In the genomic region with DNA sequence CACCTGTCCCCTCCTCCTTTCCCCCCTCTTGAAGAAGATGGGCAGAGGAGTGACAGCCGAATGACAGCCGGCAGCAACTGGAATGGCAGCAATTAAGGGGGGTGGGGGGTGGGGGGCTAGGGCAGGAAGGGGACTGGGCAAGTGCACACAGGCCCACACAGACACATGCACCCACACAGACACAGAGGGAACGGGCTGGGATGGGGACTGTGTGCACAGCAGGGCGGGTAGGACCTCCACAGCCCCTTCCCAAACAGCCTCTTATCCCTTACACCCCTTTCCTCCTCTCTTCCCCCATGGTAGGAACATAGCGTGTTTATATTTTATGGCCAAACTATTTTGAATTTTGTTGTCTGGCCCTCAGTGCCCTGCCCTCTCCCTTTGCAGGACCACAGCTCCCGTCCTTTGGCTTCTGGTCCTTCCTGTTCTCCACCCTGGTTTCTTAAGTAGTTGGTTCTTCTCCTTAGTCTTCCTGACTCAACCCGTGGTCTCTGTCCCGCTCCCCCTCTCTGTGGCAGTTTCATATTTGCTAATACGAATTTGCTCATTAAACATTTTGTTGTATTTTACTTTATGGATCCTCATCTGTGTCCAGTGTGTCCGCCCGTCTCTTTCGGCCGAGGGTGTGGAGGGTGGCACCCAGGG, we compare ENCODE assay signal across 8 mouse cellular contexts. TPM values are rescaled to one million over a fixed set of nuclear protein-coding genes. Genes with fewer than 3 reads are reported as not detected.
DNase-seq lines count a peak whose midpoint lies in the region; ATAC-seq and TF ChIP-seq lines count a peak whose summit lies in the region.
"Not testable (repeated sequence)": the region's sequence is repeated elsewhere in the genome, so short reads cannot be mapped to it uniquely, and the experiment has no call there.
"Had no signal": no experiment of that assay in that cellular context is flagged by ENCODE, and none has a peak within 500 bp of the region (broad histone marks: within the 10 kb centered on the region; RNA-seq: fewer than 3 reads in every experiment).

No protein-coding gene starts in this region.

- H3K4me1 ChIP-seq in cerebellum, adult 2 months (ENCODE audit: control insufficient read depth, insufficient read depth, low read length); intestine, postnatal 0 days (replicated peaks; ENCODE audit: control insufficient read depth, insufficient read depth, low read length); lung, postnatal 0 days (ENCODE audit: insufficient read depth, low read depth, low read length): not testable (repeated sequence)
- peaks cover 20% of the 10 kb centered on the region for H3K4me1 ChIP-seq in forebrain, embryonic 13.5 days
- peaks cover 18% of the 10 kb centered on the region for H3K4me1 ChIP-seq in heart, embryonic 16.5 days (ENCODE audit: control insufficient read depth, insufficient read depth, low read length)
- peaks cover 26% of the 10 kb centered on the region for H3K4me1 ChIP-seq in limb, embryonic 15.5 days
- H3K4me1 ChIP-seq in neural tube, embryonic 12.5 days: peaks cover 13% of the 10 kb centered on the region

- H3K9me3 ChIP-seq in forebrain, embryonic 13.5 days (replicated peaks); heart, embryonic 16.5 days (replicated peaks; ENCODE audit: control insufficient read depth, low read length); intestine, postnatal 0 days (ENCODE audit: control insufficient read depth); limb, embryonic 15.5 days; lung, postnatal 0 days (ENCODE audit: low read length); neural tube, embryonic 12.5 days: not testable (repeated sequence)

- peak overlapping the region; percentile 99; the same call in 1 of the 2 replicates for H3K9ac ChIP-seq in forebrain, embryonic 13.5 days
- H3K9ac ChIP-seq in heart, embryonic 16.5 days (ENCODE audit: low read length): peak overlapping the region; percentile 71
- H3K9ac ChIP-seq in intestine, postnatal 0 days (ENCODE audit: low read depth, low read length): peak overlapping the region; percentile 98
- H3K9ac ChIP-seq in limb, embryonic 15.5 days: peak overlapping the region; percentile 48; the same call in 1 of the 2 replicates
- 0 out of 2 replicates have a peak overlapping the region, but pooled peaks have one; percentile 34 for H3K9ac ChIP-seq in lung, postnatal 0 days (replicated peaks; ENCODE audit: low read depth)
- peak overlapping the region; percentile 98; the same call in 1 of the 2 replicates for H3K9ac ChIP-seq in neural tube, embryonic 12.5 days

- peak overlapping the region; percentile 93 for H3K4me2 ChIP-seq in forebrain, embryonic 13.5 days
- H3K4me2 ChIP-seq in heart, embryonic 16.5 days (ENCODE audit: low read depth, low read length): peak overlapping the region; percentile 81
- peak overlapping the region; percentile 75 for H3K4me2 ChIP-seq in intestine, postnatal 0 days (replicated peaks; ENCODE audit: low read depth)
- H3K4me2 ChIP-seq in limb, embryonic 15.5 days: peak overlapping the region; percentile 77
- peak overlapping the region; percentile 70 for H3K4me2 ChIP-seq in lung, postnatal 0 days (replicated peaks; ENCODE audit: low read depth, low read length)
- H3K4me2 ChIP-seq in neural tube, embryonic 12.5 days (replicated peaks): peak overlapping the region; percentile 73

- not testable (repeated sequence) for TF ChIP-seq EP300 in lung, postnatal 0 days (IDR thresholded peaks at IDR 0.05)

- peaks cover 63% of the 10 kb centered on the region for H3K36me3 ChIP-seq in forebrain, embryonic 13.5 days (ENCODE audit: poor library complexity, severe bottlenecking)
- peaks cover 42% of the 10 kb centered on the region for H3K36me3 ChIP-seq in heart, embryonic 16.5 days (ENCODE audit: control insufficient read depth, insufficient read depth)
- H3K36me3 ChIP-seq in intestine, postnatal 0 days (ENCODE audit: control insufficient read depth, insufficient read depth): peaks cover 36% of the 10 kb centered on the region
- peaks cover 53% of the 10 kb centered on the region for H3K36me3 ChIP-seq in limb, embryonic 15.5 days
- peaks cover 16% of the 10 kb centered on the region; the same call in 1 of the 2 replicates for H3K36me3 ChIP-seq in lung, postnatal 0 days (ENCODE audit: insufficient read depth, low read length)
- H3K36me3 ChIP-seq in neural tube, embryonic 12.5 days: peaks cover 51% of the 10 kb centered on the region

- H3K4me3 ChIP-seq in cerebellum, adult 2 months (replicated peaks; ENCODE audit: insufficient read depth, low read depth, low read length): peak overlapping the region; percentile 82
- H3K4me3 ChIP-seq in forebrain, embryonic 13.5 days: peak overlapping the region; percentile 98
- peak overlapping the region; percentile 87 for H3K4me3 ChIP-seq in heart, embryonic 16.5 days (ENCODE audit: low read length)
- H3K4me3 ChIP-seq in intestine, postnatal 0 days (ENCODE audit: low read depth, low read length): peak overlapping the region; percentile 95
- H3K4me3 ChIP-seq in limb, embryonic 15.5 days: peak overlapping the region; percentile 99
- peak overlapping the region; percentile 69 for H3K4me3 ChIP-seq in lung, postnatal 0 days (ENCODE audit: low read depth, low read length)
- peak overlapping the region; percentile 98 for H3K4me3 ChIP-seq in neural tube, embryonic 12.5 days

- DNase-seq in cerebellum, adult 2 months; lung, postnatal 0 days (ENCODE audit: low spot score): not testable (repeated sequence)

- H3K27me3 ChIP-seq in cerebellum, adult 2 months (ENCODE audit: control insufficient read depth, insufficient read depth, low read length); forebrain, embryonic 13.5 days; heart, embryonic 16.5 days (ENCODE audit: control insufficient read depth, insufficient read depth, low read length); intestine, postnatal 0 days (replicated peaks; ENCODE audit: control insufficient read depth, insufficient read depth, low read length); limb, embryonic 15.5 days; lung, postnatal 0 days (replicated peaks; ENCODE audit: insufficient read depth, low read length); neural tube, embryonic 12.5 days (replicated peaks): not testable (repeated sequence)

- TF ChIP-seq CTCF in cerebellum, adult 2 months (IDR thresholded peaks at IDR 0.05; ENCODE audit: borderline replicate concordance, insufficient read depth, low read depth, low read length); intestine, postnatal 0 days (IDR thresholded peaks at IDR 0.05; ENCODE audit: low read depth); lung, postnatal 0 days (IDR thresholded peaks at IDR 0.05): not testable (repeated sequence)

- peak overlapping the region; percentile 36; the same call in 1 of the 2 replicates for H3K27ac ChIP-seq in cerebellum, adult 2 months (ENCODE audit: insufficient read depth, low read length)
- H3K27ac ChIP-seq in forebrain, embryonic 13.5 days: peak overlapping the region; percentile 88
- H3K27ac ChIP-seq in heart, embryonic 16.5 days (ENCODE audit: low read length): peak overlapping the region; percentile 87
- peak overlapping the region; percentile 99 for H3K27ac ChIP-seq in intestine, postnatal 0 days (ENCODE audit: low read depth, low read length)
- H3K27ac ChIP-seq in limb, embryonic 15.5 days: peak overlapping the region; percentile 92
- peak overlapping the region; percentile 90 for H3K27ac ChIP-seq in lung, postnatal 0 days (ENCODE audit: low read length)
- not testable (repeated sequence) for H3K27ac ChIP-seq in neural tube, embryonic 12.5 days

- not testable (repeated sequence) for TF ChIP-seq POLR2A in cerebellum, adult 2 months (IDR thresholded peaks at IDR 0.05; ENCODE audit: borderline replicate concordance, insufficient read depth, low read length)

- ATAC-seq in forebrain, embryonic 13.5 days: peak; percentile 14
- not testable (repeated sequence) for ATAC-seq in heart, embryonic 16.5 days (replicated peaks; ENCODE audit: extremely low read depth, insufficient read depth, low FRiP score); intestine, postnatal 0 days; lung, postnatal 0 days
- ATAC-seq in limb, embryonic 15.5 days (ENCODE audit: insufficient number of reproducible peaks, low FRiP score, low TSS enrichment, low read depth): 0 out of 2 replicates have a peak, but pooled peaks have one; percentile 15
- ATAC-seq in neural tube, embryonic 12.5 days (ENCODE audit: low FRiP score, low read depth): peak; percentile 57

- WGBS in cerebellum, adult 2 months: 39% methylated on average over 11 of the region's 13 CpGs
- 46% methylated on average over 10 of the region's 13 CpGs for WGBS in forebrain, embryonic 13.5 days
- WGBS in heart, embryonic 16.5 days: 41% methylated on average over 9 of the region's 13 CpGs
- 39% methylated on average over 10 of the region's 13 CpGs for WGBS in intestine, postnatal 0 days
- WGBS in limb, embryonic 15.5 days: 38% methylated on average over 10 of the region's 13 CpGs
- WGBS in lung, postnatal 0 days: 22% methylated on average over 7 of the region's 13 CpGs
- WGBS in neural tube, embryonic 12.5 days: 51% methylated on average over 9 of the region's 13 CpGs

RNA-seq across cellular contexts. Expression of a gene that starts 0.5 kb away (rescaled TPM):
- polyA plus RNA-seq in cerebellum, adult 2 months (2012; rRNA removed): 246 and 251 TPM in 2 replicates
- 60.5 and 68.9 TPM in 2 replicates for polyA plus RNA-seq in forebrain, embryonic 13.5 days (2015; fragmentation: Nextera tagmentation; extraction: Ambion mirVana)
- polyA plus RNA-seq in heart, embryonic 16.5 days (2015; fragmentation: Nextera tagmentation; extraction: Ambion mirVana): 55.8 and 56.9 TPM in 2 replicates
- polyA plus RNA-seq in intestine, postnatal 0 days (2015; fragmentation: Nextera tagmentation; extraction: Ambion mirVana): 98.0 and 106 TPM in 2 replicates
- polyA plus RNA-seq in limb, embryonic 15.5 days (2015; fragmentation: Nextera tagmentation; extraction: Ambion mirVana): 59.8 and 63.0 TPM in 2 replicates
- 40.7 and 41.6 TPM in 2 replicates for polyA plus RNA-seq in lung, postnatal 0 days (2015; fragmentation: Nextera tagmentation; extraction: Ambion mirVana)
- 73.4 and 80.5 TPM in 2 replicates for polyA plus RNA-seq in neural tube, embryonic 12.5 days (2016; fragmentation: Nextera tagmentation; extraction: Ambion mirVana)

RNA-seq across cellular contexts. Expression of a gene that starts 17.5 kb away (rescaled TPM):
- polyA plus RNA-seq in cerebellum, adult 2 months (2012; rRNA removed): 196 and 211 TPM in 2 replicates
- polyA plus RNA-seq in forebrain, embryonic 13.5 days (2015; fragmentation: Nextera tagmentation; extraction: Ambion mirVana): 149 and 152 TPM in 2 replicates
- 72.8 and 75.3 TPM in 2 replicates for polyA plus RNA-seq in heart, embryonic 16.5 days (2015; fragmentation: Nextera tagmentation; extraction: Ambion mirVana)
- polyA plus RNA-seq in intestine, postnatal 0 days (2015; fragmentation: Nextera tagmentation; extraction: Ambion mirVana): 48.3 and 51.4 TPM in 2 replicates
- 103 and 117 TPM in 2 replicates for polyA plus RNA-seq in limb, embryonic 15.5 days (2015; fragmentation: Nextera tagmentation; extraction: Ambion mirVana)
- polyA plus RNA-seq in lung, postnatal 0 days (2015; fragmentation: Nextera tagmentation; extraction: Ambion mirVana): 42.0 and 46.1 TPM in 2 replicates
- 147 and 163 TPM in 2 replicates for polyA plus RNA-seq in neural tube, embryonic 12.5 days (2016; fragmentation: Nextera tagmentation; extraction: Ambion mirVana)

RNA-seq across cellular contexts. Expression of a gene that starts 28.1 kb away (rescaled TPM):
- polyA plus RNA-seq in cerebellum, adult 2 months (2012; rRNA removed): 29.7 and 34.3 TPM in 2 replicates
- 45.3 and 45.6 TPM in 2 replicates for polyA plus RNA-seq in forebrain, embryonic 13.5 days (2015; fragmentation: Nextera tagmentation; extraction: Ambion mirVana)
- polyA plus RNA-seq in heart, embryonic 16.5 days (2015; fragmentation: Nextera tagmentation; extraction: Ambion mirVana): 14.9 and 15.2 TPM in 2 replicates
- 15.8 and 16.9 TPM in 2 replicates for polyA plus RNA-seq in intestine, postnatal 0 days (2015; fragmentation: Nextera tagmentation; extraction: Ambion mirVana)
- 32.0 and 33.8 TPM in 2 replicates for polyA plus RNA-seq in limb, embryonic 15.5 days (2015; fragmentation: Nextera tagmentation; extraction: Ambion mirVana)
- polyA plus RNA-seq in lung, postnatal 0 days (2015; fragmentation: Nextera tagmentation; extraction: Ambion mirVana): 25.7 and 30.4 TPM in 2 replicates
- polyA plus RNA-seq in neural tube, embryonic 12.5 days (2016; fragmentation: Nextera tagmentation; extraction: Ambion mirVana): 53.5 and 56.0 TPM in 2 replicates

RNA-seq across cellular contexts. Expression of a gene that starts 37.3 kb away (rescaled TPM):
- not detected in 2 replicates for polyA plus RNA-seq in cerebellum, adult 2 months (2012; rRNA removed)
- polyA plus RNA-seq in forebrain, embryonic 13.5 days (2015; fragmentation: Nextera tagmentation; extraction: Ambion mirVana): not detected in 2 replicates
- not detected in 2 replicates for polyA plus RNA-seq in heart, embryonic 16.5 days (2015; fragmentation: Nextera tagmentation; extraction: Ambion mirVana)
- not detected in 2 replicates for polyA plus RNA-seq in intestine, postnatal 0 days (2015; fragmentation: Nextera tagmentation; extraction: Ambion mirVana)
- not detected in 2 replicates for polyA plus RNA-seq in limb, embryonic 15.5 days (2015; fragmentation: Nextera tagmentation; extraction: Ambion mirVana)
- polyA plus RNA-seq in lung, postnatal 0 days (2015; fragmentation: Nextera tagmentation; extraction: Ambion mirVana): not detected in 2 replicates
- 0.18 TPM in 1 of 2 replicates, not detected in the other for polyA plus RNA-seq in neural tube, embryonic 12.5 days (2016; fragmentation: Nextera tagmentation; extraction: Ambion mirVana)
- polyA plus RNA-seq: large intestine, adult 2 months had no signal

RNA-seq across cellular contexts. Expression of a gene that starts 41.2 kb away (rescaled TPM):
- 8.4 and 9.6 TPM in 2 replicates for polyA plus RNA-seq in cerebellum, adult 2 months (2012; rRNA removed)
- polyA plus RNA-seq in forebrain, embryonic 13.5 days (2015; fragmentation: Nextera tagmentation; extraction: Ambion mirVana): 5.6 and 8.4 TPM in 2 replicates
- polyA plus RNA-seq in heart, embryonic 16.5 days (2015; fragmentation: Nextera tagmentation; extraction: Ambion mirVana): 6.3 and 6.8 TPM in 2 replicates
- 6.4 and 6.5 TPM in 2 replicates for polyA plus RNA-seq in intestine, postnatal 0 days (2015; fragmentation: Nextera tagmentation; extraction: Ambion mirVana)
- polyA plus RNA-seq in limb, embryonic 15.5 days (2015; fragmentation: Nextera tagmentation; extraction: Ambion mirVana): 5.9 and 7.1 TPM in 2 replicates
- 6.5 and 7.7 TPM in 2 replicates for polyA plus RNA-seq in lung, postnatal 0 days (2015; fragmentation: Nextera tagmentation; extraction: Ambion mirVana)
- 4.2 and 5.9 TPM in 2 replicates for polyA plus RNA-seq in neural tube, embryonic 12.5 days (2016; fragmentation: Nextera tagmentation; extraction: Ambion mirVana)

Comparison
In these comparisons a context has a peak if more than half of its experiments do, and no peak if none do; other contexts are left out.
1. H3K9ac ChIP-seq: peak in every context shown above with its lines; median percentile 99 in forebrain, embryonic 13.5 days; 98 in intestine, postnatal 0 days; 98 in neural tube, embryonic 12.5 days; 71 in heart, embryonic 16.5 days; 48 in limb, embryonic 15.5 days; 34 in lung, postnatal 0 days.